Mouse (Mus musculus) megakaryocyte-erythroid progenitor cell, adult 5-6 weeks (primary cell): ENCODE measurements around the gene Abcc10. TPM values are rescaled to one million over a fixed set of nuclear protein-coding genes. Genes with fewer than 3 reads are reported as not detected.

Source experiments
- ATAC-seq: replicated peaks from 2 replicates; pipeline ENCODE4 v1.8.0; 2016; ENCODE audit warnings: mild to moderate bottlenecking, inconsistent platforms; ENCODE audit not compliant: severe bottlenecking, poor library complexity, low FRiP score, low TSS enrichment
- total RNA-seq, 2 experiments: library from RNA; stranded (forward) in 1 of 2; stranded (reverse) in 1 of 2; fragments of 200-1000, 215-1000 nt in 1 of 2; fragments of >200 nt in 1 of 2; fragmentation: Nextera tagmentation in 1 of 2; gene quantifications; 2 replicates each; pipeline ENCODE4 v1.2.3; 2014 to 2017

The Abcc10 gene
- total RNA-seq, 2 experiments from 2014 or later, result 1.6 to 5.8 TPM

GRCm38 (mm10) chr17:46265918-46266618 is 62.1 kb downstream of the Abcc10 start:
- ATAC-seq, result peak; percentile 76

DNA sequence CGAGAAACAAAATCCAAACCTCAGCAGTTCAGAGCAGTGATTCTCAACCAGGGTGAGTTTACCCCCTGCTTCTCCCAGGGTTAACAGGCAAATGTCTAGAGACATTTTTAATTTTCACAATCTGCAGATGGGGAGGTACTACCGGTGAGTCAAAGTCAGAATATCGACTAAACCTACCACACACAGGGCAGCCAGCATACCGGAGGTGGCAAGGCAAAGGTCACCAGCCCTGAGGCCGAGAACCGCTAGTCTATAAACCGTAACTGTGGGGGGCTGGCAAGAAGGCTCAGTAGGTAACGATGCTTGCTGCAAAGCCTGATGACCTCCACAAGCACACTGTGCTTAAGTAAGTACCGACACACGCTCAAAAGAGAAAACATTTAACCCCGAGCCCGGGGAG is 62.6 kb downstream of the Abcc10 start:
- no peak for ATAC-seq

DNA sequence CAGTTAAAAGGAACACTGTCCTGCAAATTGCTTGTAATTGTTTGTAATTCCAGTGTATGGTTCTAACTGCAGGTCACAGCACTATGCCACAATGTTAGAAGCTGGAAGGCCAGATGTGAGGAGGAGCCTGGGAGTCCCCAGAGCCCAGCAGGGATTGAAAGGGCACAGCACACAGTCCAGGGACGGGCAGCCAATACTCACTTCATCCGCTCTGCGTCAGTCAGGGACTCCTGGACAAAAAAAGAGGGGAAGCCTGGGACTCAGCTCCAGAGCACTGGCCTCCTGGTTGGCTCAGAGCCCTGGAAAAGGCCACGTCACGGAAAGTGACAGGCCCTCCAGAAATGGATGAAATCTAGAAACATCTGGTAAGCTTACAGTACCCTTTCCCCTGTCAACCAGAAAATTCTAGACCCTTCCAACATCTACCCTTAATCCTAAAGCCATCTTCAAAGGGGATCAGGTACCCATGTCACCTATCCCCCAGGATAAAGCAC is 65.9 kb downstream of the Abcc10 start:
- ATAC-seq, result no peak

- no peak for ATAC-seq
Measured at GRCm38 (mm10) chr17:46259675-46260074, 68.5 kb downstream of the Abcc10 start.

DNA sequence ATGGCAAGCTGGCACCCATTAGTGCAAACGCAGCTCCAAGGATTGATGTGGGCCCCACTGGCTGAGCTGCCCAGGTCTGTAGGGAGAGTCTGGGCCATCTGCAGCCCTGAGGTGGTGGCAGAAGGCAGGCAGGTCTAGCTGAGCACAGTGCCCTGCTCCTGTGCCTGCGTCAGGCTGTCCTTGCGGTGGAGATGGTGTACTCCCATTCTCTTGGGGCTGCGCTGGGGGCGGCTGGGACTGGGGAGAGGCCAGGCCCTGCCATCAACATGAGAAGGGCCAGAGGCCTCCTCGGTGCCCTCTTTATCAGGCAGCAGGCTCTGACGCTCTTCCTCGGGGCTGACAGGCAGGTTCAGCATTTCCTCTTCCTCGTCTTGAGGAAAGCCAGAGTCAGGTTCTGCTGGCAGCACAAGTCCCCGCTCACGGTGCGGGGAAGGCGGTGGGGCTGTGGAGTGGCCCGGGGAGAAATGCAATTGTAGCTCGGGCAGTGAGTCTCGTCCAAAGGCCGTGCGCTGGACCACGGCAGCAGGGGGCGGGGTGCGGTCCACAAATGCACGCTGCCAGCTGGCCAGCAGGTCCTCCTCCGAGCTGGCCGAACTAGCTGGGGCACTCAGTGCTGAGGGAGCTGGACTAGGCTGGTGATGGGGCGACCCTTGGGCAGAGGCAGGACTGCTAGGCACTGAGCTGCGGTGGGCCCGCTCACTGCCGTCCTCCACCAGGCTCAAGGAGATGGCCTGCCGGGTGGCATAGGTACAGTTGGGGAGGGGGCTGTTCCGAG is 69.7 kb downstream of the Abcc10 start:
- no peak for ATAC-seq

DNA sequence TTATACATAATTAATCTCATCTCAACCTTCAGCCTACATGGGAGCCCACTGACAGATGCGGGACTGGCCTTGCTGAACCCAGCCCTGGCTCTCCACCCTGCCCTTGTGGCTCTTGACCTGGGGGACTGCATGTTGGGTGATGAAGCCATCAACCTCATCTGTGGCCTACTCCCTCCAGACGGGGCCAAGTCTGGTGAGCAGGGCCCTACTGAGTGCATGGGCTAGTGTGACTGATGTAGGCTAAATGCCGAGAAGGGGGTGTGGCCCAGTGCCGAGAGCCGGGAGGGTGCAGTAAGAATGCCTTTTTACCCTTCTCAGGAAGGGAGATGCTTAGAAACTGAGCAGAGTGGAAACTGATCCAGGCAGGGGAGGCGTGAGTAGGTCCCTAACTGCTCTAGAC is 73.0 kb downstream of the Abcc10 start:
- ATAC-seq, result no peak

DNA sequence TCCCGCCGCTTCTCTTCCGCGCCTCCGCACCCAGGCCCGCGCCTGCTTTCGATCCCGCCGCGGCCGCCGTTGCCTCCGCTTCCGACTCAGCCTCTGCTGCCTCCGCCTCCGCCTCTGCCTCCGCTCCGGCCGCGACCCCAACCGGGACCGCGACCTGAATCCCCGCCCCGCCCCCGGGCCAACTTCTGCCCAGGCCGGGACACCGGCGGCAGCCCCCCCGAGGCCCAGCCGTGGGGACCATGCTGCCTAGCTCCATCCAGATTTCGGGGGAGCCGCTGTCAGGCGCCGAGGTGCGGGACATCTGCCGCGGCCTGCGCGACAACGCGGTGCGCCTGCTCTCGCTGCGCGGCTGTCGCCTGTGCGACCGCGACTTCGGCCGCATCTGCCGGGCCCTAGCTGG is 74.0 kb downstream of the Abcc10 start:
- no peak for ATAC-seq

GRCm38 (mm10) chr17:46253452-46254084 is 74.6 kb downstream of the Abcc10 start, which contains the start of gene Lrrc73:
Lrrc73 (plus strand) TSS chr17:46253531.
- ATAC-seq, result peak; percentile 70

Other genes with a start within 250 kb of the Abcc10 start
- 67.8 and 89.9 TPM in 2 replicates for gene Mrps18a, start 217.4 kb downstream of the Abcc10 start, total RNA-seq (2014; fragmentation: Nextera tagmentation)
- gene Mrps18a, start 217.4 kb downstream of the Abcc10 start, total RNA-seq (2017), result 39.1 and 50.0 TPM in 2 replicates
- 4.3 TPM in 1 of 2 replicates, not detected in the other for gene Rsph9, start 184.1 kb downstream of the Abcc10 start, total RNA-seq (2014; fragmentation: Nextera tagmentation)
- not detected in 2 replicates for gene Rsph9, start 184.1 kb downstream of the Abcc10 start, total RNA-seq (2017)
- 15.4 and 16.1 TPM in 2 replicates for gene Mad2l1bp, start 174.8 kb downstream of the Abcc10 start, total RNA-seq (2014; fragmentation: Nextera tagmentation)
- 8.0 and 9.7 TPM in 2 replicates for gene Mad2l1bp, start 174.8 kb downstream of the Abcc10 start, total RNA-seq (2017)
- gene Gtpbp2, start 167.3 kb downstream of the Abcc10 start, total RNA-seq (2014; fragmentation: Nextera tagmentation), result 47.9 and 52.5 TPM in 2 replicates
- gene Gtpbp2, start 167.3 kb downstream of the Abcc10 start, total RNA-seq (2017), result 23.7 and 24.6 TPM in 2 replicates
- gene Polh, start 125.7 kb downstream of the Abcc10 start, total RNA-seq (2014; fragmentation: Nextera tagmentation), result 19.9 and 27.9 TPM in 2 replicates
- gene Polh, start 125.7 kb downstream of the Abcc10 start, total RNA-seq (2017), result 22.5 and 30.3 TPM in 2 replicates
- gene Xpo5, start 125.6 kb downstream of the Abcc10 start, total RNA-seq (2014; fragmentation: Nextera tagmentation), result 58.7 and 74.9 TPM in 2 replicates
- 74.0 and 81.7 TPM in 2 replicates for gene Xpo5, start 125.6 kb downstream of the Abcc10 start, total RNA-seq (2017)
- gene Polr1c, start 80.3 kb downstream of the Abcc10 start, total RNA-seq (2014; fragmentation: Nextera tagmentation), result 82.6 and 131 TPM in 2 replicates
- gene Polr1c, start 80.3 kb downstream of the Abcc10 start, total RNA-seq (2017), result 54.1 and 89.4 TPM in 2 replicates
- gene Yipf3, start 80.3 kb downstream of the Abcc10 start, total RNA-seq (2014; fragmentation: Nextera tagmentation), result 65.9 and 69.9 TPM in 2 replicates
- 32.9 and 38.5 TPM in 2 replicates for gene Yipf3, start 80.3 kb downstream of the Abcc10 start, total RNA-seq (2017)
- gene Lrrc73, start 74.8 kb downstream of the Abcc10 start, total RNA-seq (2014; fragmentation: Nextera tagmentation), result 0.66 and 2.7 TPM in 2 replicates
- gene Lrrc73, start 74.8 kb downstream of the Abcc10 start, total RNA-seq (2017), result 0.38 TPM in 1 of 2 replicates, not detected in the other
- 20.1 and 24.5 TPM in 2 replicates for gene Tjap1, start 45.3 kb downstream of the Abcc10 start, total RNA-seq (2014; fragmentation: Nextera tagmentation)
- gene Tjap1, start 45.3 kb downstream of the Abcc10 start, total RNA-seq (2017), result 15.8 and 18.5 TPM in 2 replicates
- not detected in 2 replicates for gene Dlk2, start 30.9 kb downstream of the Abcc10 start, total RNA-seq (2014; fragmentation: Nextera tagmentation)
- not detected in 2 replicates for gene Dlk2, start 30.9 kb downstream of the Abcc10 start, total RNA-seq (2017)
- 14.3 and 22.2 TPM in 2 replicates for gene Zfp318, start 55.4 kb upstream of the Abcc10 start, total RNA-seq (2014; fragmentation: Nextera tagmentation)
- gene Zfp318, start 55.4 kb upstream of the Abcc10 start, total RNA-seq (2017), result 17.3 and 41.5 TPM in 2 replicates
- gene Crip3, start 100.6 kb upstream of the Abcc10 start, total RNA-seq (2014; fragmentation: Nextera tagmentation), result not detected in 2 replicates
- not detected in 2 replicates for gene Crip3, start 100.6 kb upstream of the Abcc10 start, total RNA-seq (2017)
- gene Slc22a7, start 110.1 kb upstream of the Abcc10 start, total RNA-seq (2014; fragmentation: Nextera tagmentation), result not detected in 2 replicates
- gene Slc22a7, start 110.1 kb upstream of the Abcc10 start, total RNA-seq (2017), result not detected in 2 replicates
- gene Ttbk1, start 159.3 kb upstream of the Abcc10 start, total RNA-seq (2014; fragmentation: Nextera tagmentation), result 0.10 TPM in 1 of 2 replicates, not detected in the other
- 0.14 TPM in 1 of 2 replicates, not detected in the other for gene Ttbk1, start 159.3 kb upstream of the Abcc10 start, total RNA-seq (2017)
- gene Dnph1, start 168.4 kb upstream of the Abcc10 start, total RNA-seq (2014; fragmentation: Nextera tagmentation), result 49.4 and 60.5 TPM in 2 replicates
- gene Dnph1, start 168.4 kb upstream of the Abcc10 start, total RNA-seq (2017), result 15.6 and 27.7 TPM in 2 replicates
- gene Cul9, start 218.0 kb upstream of the Abcc10 start, total RNA-seq (2014; fragmentation: Nextera tagmentation), result 14.1 and 19.6 TPM in 2 replicates
- 2.5 and 4.8 TPM in 2 replicates for gene Cul9, start 218.0 kb upstream of the Abcc10 start, total RNA-seq (2017)
- gene Srf, start 227.8 kb upstream of the Abcc10 start, total RNA-seq (2014; fragmentation: Nextera tagmentation), result 26.2 and 44.3 TPM in 2 replicates
- 19.3 and 20.5 TPM in 2 replicates for gene Srf, start 227.8 kb upstream of the Abcc10 start, total RNA-seq (2017)